Mouse (Mus musculus) midbrain, embryonic 11.5 days (tissue): ENCODE measurements around the gene Chd1l. TPM values are rescaled to one million over a fixed set of nuclear protein-coding genes. Genes with fewer than 3 reads are reported as not detected.

Experiments
- ATAC-seq: fragments of 200-750 bp; cut with Nextera tagmentation; 2 replicates; pipeline ENCODE4 v1.8.0; 2017; ENCODE audit warnings: moderate TSS enrichment, moderate library complexity; ENCODE audit not compliant: low FRiP score
- DNase-seq: peaks from one replicate; pipeline ENCODE4 v3.0.0; 2015; ENCODE audit warnings: low spot score; ENCODE audit errors: missing footprints
- H3K27ac ChIP-seq: fragments of 300-500 bp; sonication (generic); 2 replicates; pipeline ENCODE4 v1.5.1; 2014; ENCODE audit warnings: low read depth, low read length
- H3K27me3 ChIP-seq: fragments of 300-500 bp; sonication (generic); 2 replicates; pipeline ENCODE4 v1.6.1; 2014; ENCODE audit warnings: mild to moderate bottlenecking, low read length, moderate library complexity, mixed read lengths; ENCODE audit not compliant: control insufficient read depth, insufficient read depth
- H3K36me3 ChIP-seq: fragments of 300-500 bp; sonication (generic); 2 replicates; pipeline ENCODE4 v1.6.1; 2014; ENCODE audit warnings: mild to moderate bottlenecking, low read length, moderate library complexity, mixed read lengths; ENCODE audit not compliant: control insufficient read depth, insufficient read depth
- H3K4me1 ChIP-seq: fragments of 300-500 bp; sonication (generic); 2 replicates; pipeline ENCODE4 v1.6.1; 2014; ENCODE audit warnings: low read length; ENCODE audit not compliant: control insufficient read depth, insufficient read depth
- H3K4me2 ChIP-seq: fragments of 300-500 bp; sonication (generic); 2 replicates; pipeline ENCODE4 v1.6.1; 2014; ENCODE audit warnings: mild to moderate bottlenecking, moderate library complexity
- H3K4me3 ChIP-seq: fragments of 300-500 bp; sonication (generic); 2 replicates; pipeline ENCODE4 v1.5.1; 2014; ENCODE audit warnings: low read depth, low read length
- H3K9ac ChIP-seq: fragments of 300-500 bp; sonication (generic); 2 replicates; pipeline ENCODE4 v1.6.1; 2014; ENCODE audit warnings: low read length
- H3K9me3 ChIP-seq: fragments of 300-500 bp; sonication (generic); 2 replicates; pipeline ENCODE4 v1.6.1; 2016; ENCODE audit warnings: low read length; ENCODE audit not compliant: control insufficient read depth
- WGBS: fragments of 180-500 bp; shearing (Covaris S2); extraction: QIAGEN DNeasy Blood & Tissue Kit; methylation state at CpG from one replicate; pipeline ENCODE4 v1.1.7; 2014; 5-methylcytosine and 5-hydroxymethylcytosine counted together
- polyA plus RNA-seq: library from polyadenylated mRNA; unstranded; fragments of >200 nt; fragmentation: Nextera tagmentation; extraction: Ambion mirVana; gene quantifications from 2 replicates; pipeline ENCODE4 v1.2.1, GENCODE M21; 2014

Chd1l gene
- polyA plus RNA-seq, 1 experiment from 2014 or later = 20.1 TPM

DNA sequence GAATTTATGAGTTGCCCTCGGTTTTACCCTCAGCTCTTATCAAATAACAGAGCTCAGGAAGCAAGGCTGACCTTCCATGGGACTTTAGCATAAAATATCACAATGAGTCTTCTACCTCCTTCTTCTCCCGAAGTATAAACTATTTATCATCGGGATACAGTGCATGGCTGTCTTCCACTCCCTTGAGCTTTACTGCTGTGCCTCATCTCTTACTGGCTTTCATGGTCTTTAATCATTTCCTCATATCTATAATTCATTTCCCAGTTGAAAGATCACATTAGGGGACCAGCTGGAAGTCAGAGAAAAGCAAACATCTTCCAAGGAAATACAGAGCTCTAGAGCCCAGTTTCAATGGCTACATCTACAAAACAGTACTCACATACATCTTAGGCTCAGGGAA, 39.0 kb upstream of the Chd1l start:
- Histone ChIP-seq H3K36me3 (no peaks in the 10 kb centered on the region), H3K4me3 (no peak overlapping the region), H3K9me3 (no peaks in the 10 kb centered on the region), H3K9ac (no peak overlapping the region), H3K27ac (no peak overlapping the region), H3K27me3 (no peaks in the 10 kb centered on the region), H3K4me2 (no peak overlapping the region), H3K4me1 (no peaks in the 10 kb centered on the region)
- WGBS = 84% methylated on average over 3 of the region's 3 CpGs
- DNase-seq (no peak), ATAC-seq (no peak)

GRCm38 (mm10) chr3:97648518-97648917, 38.5 kb upstream of the Chd1l start:
- DNase-seq (no peak), ATAC-seq (no peak)
- H3K27me3 ChIP-seq = no peaks in the 10 kb centered on the region
- no peaks in the 10 kb centered on the region for H3K36me3 ChIP-seq
- H3K9ac ChIP-seq = no peak overlapping the region
- no peak overlapping the region for H3K4me3 ChIP-seq
- no peak overlapping the region for H3K27ac ChIP-seq
- WGBS = 38% methylated on average over 1 of the region's 1 CpGs
- no peaks in the 10 kb centered on the region for H3K9me3 ChIP-seq
- H3K4me2 ChIP-seq = no peak overlapping the region
- H3K4me1 ChIP-seq = no peaks in the 10 kb centered on the region

DNA sequence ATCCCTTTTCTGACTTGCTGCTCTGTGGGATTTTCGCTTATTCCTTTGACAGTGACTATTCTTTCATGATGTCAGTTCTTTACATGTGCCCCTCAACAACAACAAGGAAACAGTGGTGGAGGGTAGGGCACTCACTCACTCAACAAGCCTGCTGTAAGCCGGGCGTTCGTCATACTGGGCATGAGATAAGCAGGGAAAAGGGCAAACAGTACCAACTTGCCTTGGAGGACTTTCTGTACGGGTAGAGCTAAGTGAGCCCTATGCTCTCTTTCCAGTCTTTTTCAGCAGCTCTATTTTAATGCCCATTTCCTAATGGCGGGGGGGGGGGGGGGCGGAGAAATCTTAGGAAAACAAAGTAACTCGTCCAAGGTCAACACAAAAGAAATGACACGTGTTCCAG, 32.0 kb upstream of the Chd1l start:
- no peak overlapping the region for H3K27ac ChIP-seq
- H3K9ac ChIP-seq = no peak overlapping the region
- ATAC-seq (no peak), DNase-seq (no peak)
- no peaks in the 10 kb centered on the region for H3K36me3 ChIP-seq
- H3K4me2 ChIP-seq = no peak overlapping the region
- no peaks in the 10 kb centered on the region for H3K4me1 ChIP-seq
- H3K4me3 ChIP-seq = no peak overlapping the region
- WGBS = 93% methylated on average over 9 of the region's 9 CpGs
- H3K9me3 ChIP-seq = no peaks in the 10 kb centered on the region
- no peaks in the 10 kb centered on the region for H3K27me3 ChIP-seq

GRCm38 (mm10) chr3:97641396-97641795, 31.4 kb upstream of the Chd1l start:
- no peak overlapping the region for H3K27ac ChIP-seq
- no peak overlapping the region for H3K4me2 ChIP-seq
- H3K4me3 ChIP-seq = no peak overlapping the region
- no peaks in the 10 kb centered on the region for H3K27me3 ChIP-seq
- WGBS = 87% methylated on average over 4 of the region's 4 CpGs
- no peaks in the 10 kb centered on the region for H3K36me3 ChIP-seq
- ATAC-seq (no peak), DNase-seq (no peak)
- H3K4me1 ChIP-seq = no peaks in the 10 kb centered on the region
- H3K9ac ChIP-seq = no peak overlapping the region
- no peaks in the 10 kb centered on the region for H3K9me3 ChIP-seq

DNA sequence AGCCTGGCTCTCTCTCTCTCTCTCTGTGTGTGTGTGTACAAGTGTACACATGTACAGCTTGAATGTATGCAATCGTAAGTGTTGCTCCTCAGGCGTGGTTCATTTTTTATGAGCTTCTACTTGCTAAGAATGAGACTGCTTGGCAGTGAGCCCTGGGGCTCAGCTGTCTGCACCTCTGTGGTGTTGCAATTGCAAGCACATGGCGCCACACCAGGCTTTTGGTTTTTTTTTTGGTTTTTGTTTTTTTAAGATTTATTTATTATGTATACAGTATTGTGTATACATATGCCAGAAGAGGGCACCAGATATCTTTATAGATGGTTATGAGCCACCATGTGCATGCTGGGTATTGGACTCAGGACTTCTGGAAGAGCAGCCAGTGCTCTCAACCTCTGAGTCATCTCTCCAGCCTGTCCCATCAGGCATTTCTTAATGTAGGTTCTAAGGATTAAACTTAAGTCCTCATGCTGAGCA, 24.3 kb upstream of the Chd1l start:
- ATAC-seq = no peak
- Histone ChIP-seq H3K9ac (no peak overlapping the region), H3K27ac (no peak overlapping the region), H3K4me1 (no peaks in the 10 kb centered on the region), H3K4me2 (no peak overlapping the region), H3K4me3 (no peak overlapping the region), H3K27me3 (no peaks in the 10 kb centered on the region), H3K36me3 (no peaks in the 10 kb centered on the region), H3K9me3 (no peaks in the 10 kb centered on the region)
- 87% methylated on average over 3 of the region's 3 CpGs for WGBS
- no peak for DNase-seq

DNA sequence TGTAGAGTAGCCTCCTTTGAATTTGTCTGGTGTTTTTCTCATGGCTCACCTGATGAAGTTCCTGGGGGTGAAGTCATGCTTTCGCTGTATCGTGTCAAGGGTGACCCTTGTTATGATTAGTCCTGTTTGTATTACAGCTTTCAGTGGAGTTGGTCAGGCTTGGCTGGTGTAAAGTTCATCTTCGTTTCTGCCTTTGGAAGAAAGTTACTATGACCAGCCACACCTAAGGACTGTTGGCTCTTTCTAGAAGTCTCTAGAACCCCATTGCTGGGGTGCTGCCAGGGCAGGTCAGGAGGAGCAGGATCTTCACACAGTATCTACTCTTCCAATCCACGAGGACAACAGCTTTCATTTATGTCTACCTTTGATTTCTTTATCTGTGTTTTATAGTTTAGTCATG, 23.5 kb upstream of the Chd1l start:
- H3K4me1 ChIP-seq = no peaks in the 10 kb centered on the region
- H3K9me3 ChIP-seq = no peaks in the 10 kb centered on the region
- ATAC-seq = no peak
- no peaks in the 10 kb centered on the region for H3K27me3 ChIP-seq
- H3K36me3 ChIP-seq = no peaks in the 10 kb centered on the region
- WGBS = 81% methylated on average over 4 of the region's 4 CpGs
- H3K27ac ChIP-seq = no peak overlapping the region
- no peak overlapping the region for H3K9ac ChIP-seq
- H3K4me2 ChIP-seq = no peak overlapping the region
- no peak overlapping the region for H3K4me3 ChIP-seq
- no peak for DNase-seq

GRCm38 (mm10) chr3:97631258-97631860, 21.4 kb upstream of the Chd1l start:
- no peak overlapping the region for H3K4me2 ChIP-seq
- no peaks in the 10 kb centered on the region for H3K36me3 ChIP-seq
- H3K4me3 ChIP-seq = no peak overlapping the region
- DNase-seq (no peak), ATAC-seq (no peak)
- H3K4me1 ChIP-seq = no peaks in the 10 kb centered on the region
- no peak overlapping the region for H3K9ac ChIP-seq
- H3K27me3 ChIP-seq = no peaks in the 10 kb centered on the region; the same call in 1 of the 2 replicates
- 90% methylated on average over 8 of the region's 8 CpGs for WGBS
- H3K9me3 ChIP-seq = no peaks in the 10 kb centered on the region
- H3K27ac ChIP-seq = no peak overlapping the region

DNA sequence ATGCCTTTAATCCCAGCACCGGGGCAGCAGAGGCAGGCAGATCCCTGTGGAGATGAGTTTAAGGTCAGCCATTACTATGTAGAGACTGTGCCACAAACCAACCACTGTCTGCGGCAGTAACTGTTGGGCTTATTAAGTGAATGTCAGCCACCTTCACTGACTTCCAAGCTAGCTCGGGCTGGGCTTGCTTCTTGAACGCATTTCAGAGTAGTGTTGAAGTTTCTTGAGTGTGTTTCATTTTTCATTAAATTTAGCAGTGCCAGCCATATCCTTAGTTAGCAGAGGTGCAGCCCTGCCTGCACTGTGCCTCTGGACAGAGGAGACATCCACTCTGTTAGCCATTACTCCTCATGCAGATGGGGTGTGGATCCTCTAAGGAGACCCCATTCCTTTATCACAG, 20.7 kb upstream of the Chd1l start:
- Histone ChIP-seq H3K4me3 (no peak overlapping the region), H3K9me3 (no peaks in the 10 kb centered on the region), H3K4me2 (no peak overlapping the region), H3K4me1 (no peaks in the 10 kb centered on the region), H3K27ac (no peak overlapping the region), H3K27me3 (no peaks in the 10 kb centered on the region; the same call in 1 of the 2 replicates), H3K9ac (no peak overlapping the region), H3K36me3 (no peaks in the 10 kb centered on the region)
- WGBS = 95% methylated on average over 4 of the region's 4 CpGs
- no peak for DNase-seq
- ATAC-seq = no peak

DNA sequence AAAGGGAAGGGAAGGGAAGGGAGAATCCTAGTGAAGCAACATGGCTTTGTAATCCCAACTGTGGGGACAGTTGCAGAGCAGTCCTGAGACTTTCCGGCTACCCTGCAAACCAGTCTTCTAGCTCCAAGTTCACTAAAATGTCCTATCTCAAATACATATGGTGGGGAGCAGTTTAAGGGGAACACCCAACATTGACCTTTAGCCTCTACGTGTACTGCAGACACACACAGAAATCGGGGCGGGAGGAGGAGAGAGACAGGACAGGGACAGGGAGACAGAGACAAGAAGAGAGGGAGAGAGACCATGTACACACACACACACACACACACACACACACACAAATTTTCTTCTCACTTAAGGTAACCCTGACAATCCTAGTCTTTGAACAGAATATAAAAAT, 19.9 kb upstream of the Chd1l start:
- 87% methylated on average over 4 of the region's 4 CpGs for WGBS
- no peaks in the 10 kb centered on the region for H3K4me1 ChIP-seq
- H3K36me3 ChIP-seq = no peaks in the 10 kb centered on the region
- DNase-seq (no peak), ATAC-seq (no peak)
- H3K4me3 ChIP-seq = no peak overlapping the region
- no peaks in the 10 kb centered on the region for H3K9me3 ChIP-seq
- H3K9ac ChIP-seq = no peak overlapping the region
- H3K4me2 ChIP-seq = no peak overlapping the region
- H3K27me3 ChIP-seq = no peaks in the 10 kb centered on the region; the same call in 1 of the 2 replicates
- no peak overlapping the region for H3K27ac ChIP-seq
